Mouse (Mus musculus): Measurements from ENCODE around the gene Zfp995. TPM values are rescaled to one million over a fixed set of nuclear protein-coding genes. Genes with fewer than 3 reads are reported as not detected.

The Zfp995 gene
- 105 TPM for polyA plus RNA-seq (2014; fragmentation: Illumina TruSeq; extraction: RNeasy Lipid Tissue Mini Kit (QIAGEN cat#74804); ENCODE audit: low replicate concordance)

GRCm38 (mm10) chr17:21909456-21910052 is at the start of gene Zfp995:
Gene Zfp995, minus strand, starts transcription at chr17:21909926.

GRCm38 (mm10) chr17:21845545-21846321 is 64.0 kb downstream of the Zfp995 start, which contains the start of gene Zfp820:
Gene Zfp820, minus strand, starts transcription at chr17:21845772.

Other genes starting within 250 kb of the Zfp995 start
- 44.6 TPM for gene Gm10226, start 218.1 kb downstream of the Zfp995 start, polyA plus RNA-seq (2014; fragmentation: Illumina TruSeq; extraction: RNeasy Lipid Tissue Mini Kit (QIAGEN cat#74804); ENCODE audit: low replicate concordance)
- 26.7 TPM for gene Zfp760, start 202.2 kb downstream of the Zfp995 start, polyA plus RNA-seq (2014; fragmentation: Illumina TruSeq; extraction: RNeasy Lipid Tissue Mini Kit (QIAGEN cat#74804); ENCODE audit: low replicate concordance)
- 11.9 TPM for gene Zfp229, start 179.1 kb downstream of the Zfp995 start, polyA plus RNA-seq (2014; fragmentation: Illumina TruSeq; extraction: RNeasy Lipid Tissue Mini Kit (QIAGEN cat#74804); ENCODE audit: low replicate concordance)
- 59.3 TPM for gene Zfp820, start 64.2 kb downstream of the Zfp995 start, polyA plus RNA-seq (2014; fragmentation: Illumina TruSeq; extraction: RNeasy Lipid Tissue Mini Kit (QIAGEN cat#74804); ENCODE audit: low replicate concordance)
- gene Zfp942, start 52.5 kb upstream of the Zfp995 start, polyA plus RNA-seq (2014; fragmentation: Illumina TruSeq; extraction: RNeasy Lipid Tissue Mini Kit (QIAGEN cat#74804); ENCODE audit: low replicate concordance) = 171 TPM
- gene Zfp943, start 52.6 kb upstream of the Zfp995 start, polyA plus RNA-seq (2014; fragmentation: Illumina TruSeq; extraction: RNeasy Lipid Tissue Mini Kit (QIAGEN cat#74804); ENCODE audit: low replicate concordance) = 146 TPM